Mouse (Mus musculus): ENCODE results near the gene Mctp1.

Gene Mctp1

DNA sequence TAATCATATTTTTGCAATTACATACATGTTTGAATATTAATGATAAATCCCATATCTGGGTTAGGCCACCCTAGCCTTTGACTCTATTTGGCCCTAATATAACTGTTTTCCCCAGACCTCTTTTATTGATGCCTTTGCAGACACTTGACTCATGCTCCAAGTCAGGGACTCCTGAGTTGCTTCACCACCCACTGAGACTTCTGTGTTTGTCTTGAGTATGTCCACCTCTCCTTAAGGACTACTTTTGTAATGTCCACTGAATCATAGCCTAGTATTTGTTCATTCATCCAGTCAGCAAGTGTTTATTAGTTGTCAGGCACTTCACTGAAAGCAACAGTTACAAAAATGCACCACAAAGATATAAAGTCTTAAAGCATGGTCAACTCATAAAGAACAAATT lies 235.8 kb downstream of the Mctp1 start:
- no peak for DNase-seq (ENCODE audit: low spot score)

DNA sequence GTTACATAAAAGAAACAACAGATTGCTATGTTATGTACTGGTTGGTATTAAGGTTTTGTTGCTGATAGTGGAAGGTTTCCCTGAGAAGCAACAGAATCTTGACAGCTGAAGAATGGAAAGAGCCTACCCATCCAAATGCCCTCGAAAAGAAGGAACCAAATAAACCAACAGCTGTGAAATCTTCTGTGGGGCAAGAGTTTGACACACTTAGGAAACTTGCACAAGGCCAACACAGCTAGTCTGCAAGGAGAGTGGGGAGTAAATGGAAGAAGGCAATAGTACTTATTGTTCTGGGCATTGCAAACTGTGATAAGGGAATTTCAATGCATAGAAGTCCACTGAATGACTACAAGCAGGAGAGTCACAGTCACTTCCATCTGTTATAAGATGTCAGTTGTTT lies 236.2 kb downstream of the Mctp1 start:
- DNase-seq (ENCODE audit: low spot score): no peak

DNA sequence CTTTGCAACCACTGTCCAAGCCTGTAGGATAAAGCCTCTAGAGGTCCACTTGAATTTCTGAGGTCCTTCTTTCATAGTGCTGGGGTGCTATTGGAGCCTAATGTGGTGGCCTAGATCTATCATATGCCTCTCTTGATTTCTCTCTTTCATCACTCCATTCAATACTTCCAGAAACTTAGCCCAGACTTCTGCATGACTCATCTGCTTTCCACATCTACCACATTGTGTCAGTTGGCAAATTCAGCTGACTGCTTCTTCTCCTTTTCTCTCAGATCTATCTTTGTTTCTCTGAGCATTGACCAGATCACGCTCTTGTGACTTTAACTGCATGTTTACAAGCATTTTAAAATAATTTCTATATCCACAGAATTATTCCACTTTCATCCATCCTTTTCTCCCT lies 249.4 kb downstream of the Mctp1 start:
- no peak for DNase-seq (ENCODE audit: low spot score)

DNA sequence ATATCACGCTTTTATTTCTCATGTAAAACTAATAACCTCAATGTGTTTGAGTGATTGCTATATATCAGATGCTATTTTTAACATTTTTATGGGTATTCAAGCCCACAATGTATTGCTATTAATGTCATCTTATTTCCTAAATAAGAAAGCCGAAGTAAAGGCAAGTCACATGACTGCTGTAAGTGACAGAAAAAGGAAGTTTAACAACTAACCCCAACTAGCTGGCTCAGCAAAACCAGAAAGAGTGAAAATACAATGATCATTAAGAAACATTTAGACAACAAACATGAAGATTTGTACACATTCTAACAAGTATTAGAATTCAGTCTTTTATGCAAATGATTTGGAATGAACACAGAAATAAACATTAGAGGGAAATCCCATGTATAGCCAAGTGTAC lies 253.9 kb downstream of the Mctp1 start:
- no peak for DNase-seq (ENCODE audit: low spot score)

DNA sequence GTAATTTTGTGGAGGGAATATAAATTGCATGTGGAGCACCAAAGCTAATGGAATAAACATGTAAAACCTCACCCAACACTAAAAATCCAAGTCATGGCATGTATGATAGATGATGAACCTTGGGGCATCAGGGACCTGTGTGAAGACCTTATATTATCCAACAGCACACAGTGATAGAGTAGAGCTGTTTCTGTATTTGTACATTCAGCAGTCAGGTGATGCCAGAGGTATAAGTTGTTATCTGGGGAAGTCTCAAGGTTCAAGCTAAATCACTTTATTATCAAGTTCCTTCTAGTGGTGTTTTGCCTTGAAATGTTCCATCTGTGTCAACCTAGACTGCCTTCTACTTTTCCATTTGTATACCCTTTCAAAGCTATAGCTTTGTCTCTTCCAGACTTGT lies 275.2 kb downstream of the Mctp1 start:
- DNase-seq (ENCODE audit: low spot score): no peak

DNA sequence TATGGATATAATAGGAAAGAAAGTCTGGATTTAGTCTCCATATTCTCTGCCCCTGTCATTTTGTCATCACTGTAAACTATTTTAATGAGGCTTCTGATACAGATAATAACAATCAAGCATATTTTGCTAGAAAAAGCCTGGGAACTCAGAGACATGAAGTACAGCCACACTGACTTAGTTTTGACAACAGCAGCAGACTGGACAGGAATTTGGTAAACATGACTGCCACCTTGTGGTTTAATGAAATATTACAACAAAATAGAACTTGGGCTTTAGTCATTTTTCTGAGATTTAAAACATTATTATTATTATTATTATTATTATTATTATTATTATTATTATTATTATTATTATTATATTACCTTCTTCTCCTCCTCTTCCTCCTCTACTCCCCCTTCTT lies 297.0 kb downstream of the Mctp1 start:
- no peak for DNase-seq (ENCODE audit: low spot score)

DNA sequence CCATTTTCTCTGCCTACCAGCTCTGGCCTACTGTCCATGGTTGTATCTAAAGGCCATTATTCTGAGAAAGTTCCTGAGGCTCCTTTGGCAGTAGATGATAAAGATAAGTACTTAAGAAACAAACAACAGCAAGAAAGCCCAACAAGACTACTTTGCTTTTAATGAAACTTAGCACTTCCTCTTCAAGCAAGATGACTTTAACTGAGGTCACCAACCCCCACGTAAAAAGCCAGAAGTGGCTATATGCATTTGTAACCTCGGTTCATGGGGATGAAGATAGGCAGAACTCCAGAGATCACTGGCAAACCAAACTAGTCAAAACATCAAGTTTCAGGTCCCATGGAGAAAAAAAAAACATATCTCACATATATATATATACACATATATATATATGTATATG lies 305.0 kb downstream of the Mctp1 start:
- no peak for DNase-seq (ENCODE audit: low spot score)

DNA sequence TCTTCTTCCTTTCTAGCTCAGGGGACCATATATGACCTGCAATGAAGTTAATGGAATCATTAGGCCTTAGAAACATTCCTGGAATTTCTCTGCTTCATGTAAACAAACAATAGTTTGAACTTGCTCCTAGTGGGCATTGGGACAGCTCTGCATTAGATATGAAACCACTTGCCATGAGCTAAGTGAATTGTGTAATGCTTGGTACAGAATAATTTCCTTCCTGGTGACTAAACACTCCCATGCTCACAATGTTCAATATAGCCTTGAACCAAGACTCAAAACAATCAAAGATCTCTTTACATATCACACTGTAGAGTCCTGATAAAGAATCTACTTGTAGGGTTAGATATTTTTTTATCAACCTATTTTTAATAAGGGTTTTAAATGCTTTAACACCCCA lies 305.8 kb downstream of the Mctp1 start:
- no peak for DNase-seq (ENCODE audit: low spot score)

DNA sequence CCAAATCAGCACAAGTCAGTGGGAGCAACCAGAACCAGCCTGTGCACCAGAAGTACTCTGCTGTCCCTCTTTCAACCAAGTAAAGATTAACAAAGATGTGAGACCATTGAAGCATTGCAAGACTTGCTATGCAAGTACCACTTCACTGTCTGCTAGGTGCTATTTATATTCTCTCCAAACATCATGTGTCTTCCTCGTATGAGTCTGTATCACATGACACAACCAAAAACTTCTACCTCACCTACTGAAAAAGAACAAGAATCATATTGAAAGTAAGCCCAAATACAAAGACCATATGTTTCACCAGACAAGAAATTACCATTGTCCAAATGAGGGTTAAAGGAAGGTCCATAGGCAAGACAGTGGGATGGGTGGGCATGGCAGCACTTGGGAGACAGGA lies 306.4 kb downstream of the Mctp1 start:
- no peak for DNase-seq (ENCODE audit: low spot score)

DNA sequence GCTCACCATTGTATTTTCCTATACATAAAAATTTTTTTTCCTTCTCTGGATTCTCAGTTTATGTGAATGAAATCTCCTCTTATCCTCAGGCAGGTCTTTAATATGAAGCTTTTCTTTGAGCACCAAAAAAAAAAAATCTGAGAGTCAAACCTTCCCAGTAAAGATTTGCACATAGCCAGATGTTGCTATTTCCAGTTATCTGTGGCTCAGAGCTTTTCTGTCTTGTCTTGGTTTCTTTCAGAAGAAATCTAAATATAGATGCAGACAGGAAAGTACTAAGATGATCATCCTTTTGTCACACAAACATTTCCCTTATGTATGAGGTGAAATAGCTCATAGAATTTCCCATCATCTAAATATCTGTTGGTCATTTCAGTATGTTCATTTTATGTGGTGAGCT lies 349.7 kb downstream of the Mctp1 start:
- DNase-seq (ENCODE audit: low spot score): no peak

DNA sequence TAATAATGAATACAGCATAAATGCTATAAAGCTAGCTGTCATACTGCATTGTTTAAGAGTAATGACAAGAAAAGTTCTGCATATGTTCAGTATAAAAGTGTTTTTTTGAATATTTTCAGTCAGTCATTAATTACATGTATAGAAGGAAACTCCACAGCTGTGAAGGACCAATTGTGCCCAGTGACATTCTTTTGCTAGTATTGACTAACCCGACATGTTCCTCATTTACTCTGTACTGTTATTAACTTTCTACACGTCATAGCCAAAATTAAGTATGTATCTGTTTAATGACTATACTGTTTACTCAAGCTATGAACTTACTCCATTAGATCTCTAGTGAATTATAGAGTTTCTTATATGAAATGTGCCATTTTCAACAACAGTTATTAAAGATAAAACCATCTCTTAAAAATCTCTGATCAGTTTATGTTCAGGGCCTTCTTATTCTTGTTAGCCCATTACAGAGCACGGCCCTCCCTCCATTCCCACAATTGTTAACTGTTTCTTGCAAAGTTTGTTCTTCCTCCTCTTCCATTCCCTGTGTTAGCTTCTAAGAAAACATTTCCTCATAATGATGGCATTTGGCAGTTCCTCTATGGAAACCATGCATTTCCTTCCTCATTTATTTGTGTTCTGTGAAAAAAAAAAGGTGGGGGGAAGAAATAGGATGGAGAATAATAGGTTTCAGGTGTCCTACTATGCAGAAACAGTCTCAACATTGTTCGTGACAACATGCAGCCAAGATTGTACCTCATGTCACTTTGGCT lies 366.5 kb downstream of the Mctp1 start:
- no peak for DNase-seq (ENCODE audit: low spot score)

DNA sequence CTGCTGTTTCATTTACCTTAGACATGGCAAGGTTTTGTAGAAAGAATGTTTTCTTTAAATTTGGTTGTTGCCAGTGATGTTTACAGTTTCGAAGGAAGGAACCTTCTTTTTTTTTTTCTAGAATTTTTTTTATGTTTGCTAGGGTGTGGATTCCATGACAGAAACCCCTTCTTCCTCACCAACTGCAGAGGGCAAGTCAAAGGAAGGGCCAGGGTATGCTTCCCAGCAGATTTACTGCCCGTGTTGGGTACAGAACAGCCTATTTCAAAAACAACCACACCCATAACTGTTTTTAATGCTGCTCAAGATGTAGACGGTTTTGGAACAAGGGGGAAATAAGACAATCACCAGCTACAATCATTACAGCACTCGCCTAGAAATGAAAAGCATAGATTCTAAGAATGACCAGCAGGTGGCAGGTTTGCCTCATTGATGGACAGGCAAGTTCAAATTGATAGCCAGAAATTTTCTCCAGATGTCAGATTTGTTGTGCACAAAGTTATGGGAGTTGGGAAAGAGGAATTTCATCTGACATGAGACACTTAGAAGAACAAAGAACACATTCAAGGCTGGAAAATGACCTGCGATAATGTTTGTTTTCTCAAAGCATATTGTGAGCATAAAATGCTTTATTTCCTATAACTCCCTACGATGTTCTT lies 375.6 kb downstream of the Mctp1 start:
- DNase-seq (ENCODE audit: low spot score): peak; percentile 47

DNA sequence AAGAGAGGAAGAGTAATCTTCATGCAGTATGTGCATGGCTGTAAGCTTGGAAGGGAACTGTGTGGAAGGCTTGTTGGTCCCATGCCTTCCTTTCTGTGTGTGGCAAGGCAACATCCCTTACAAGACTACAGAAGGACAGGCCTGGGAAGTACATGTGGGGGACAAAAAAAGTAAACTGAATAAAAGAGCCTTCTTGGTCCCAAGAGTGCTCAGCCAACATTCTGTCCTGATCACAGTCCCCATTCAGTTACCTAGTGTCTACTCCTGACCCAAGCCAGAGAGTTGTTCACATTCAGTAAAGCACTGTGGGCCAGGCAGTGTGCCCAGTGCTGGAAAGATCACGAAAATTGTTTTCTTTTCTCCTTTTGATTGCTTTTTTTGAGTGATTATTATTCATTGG lies 415.3 kb downstream of the Mctp1 start:
- DNase-seq (ENCODE audit: low spot score): no peak

DNA sequence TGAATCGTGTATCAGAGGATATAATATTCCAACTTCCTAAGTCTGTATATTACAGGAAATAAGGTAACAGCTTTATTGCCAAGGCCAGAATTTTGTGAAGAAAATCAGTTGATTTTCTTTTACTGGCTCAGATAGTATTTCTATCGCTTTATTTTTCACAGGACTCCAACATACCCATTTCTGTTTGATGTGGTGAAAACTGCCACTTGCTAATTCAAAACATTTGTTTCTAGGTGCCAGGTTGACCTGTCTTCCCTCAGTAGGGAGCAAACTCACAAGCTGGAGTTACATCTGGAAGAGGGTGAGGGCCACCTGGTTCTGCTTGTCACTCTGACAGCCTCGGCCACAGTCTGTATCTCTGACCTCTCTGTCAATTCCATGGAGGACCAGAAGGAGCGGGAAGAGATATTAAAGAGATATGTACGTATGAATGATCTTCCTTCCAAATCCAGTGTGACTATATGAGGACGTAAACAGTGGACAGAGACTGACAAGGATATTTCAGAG lies 416.8 kb downstream of the Mctp1 start:
- no peak for DNase-seq (ENCODE audit: low spot score)

DNA sequence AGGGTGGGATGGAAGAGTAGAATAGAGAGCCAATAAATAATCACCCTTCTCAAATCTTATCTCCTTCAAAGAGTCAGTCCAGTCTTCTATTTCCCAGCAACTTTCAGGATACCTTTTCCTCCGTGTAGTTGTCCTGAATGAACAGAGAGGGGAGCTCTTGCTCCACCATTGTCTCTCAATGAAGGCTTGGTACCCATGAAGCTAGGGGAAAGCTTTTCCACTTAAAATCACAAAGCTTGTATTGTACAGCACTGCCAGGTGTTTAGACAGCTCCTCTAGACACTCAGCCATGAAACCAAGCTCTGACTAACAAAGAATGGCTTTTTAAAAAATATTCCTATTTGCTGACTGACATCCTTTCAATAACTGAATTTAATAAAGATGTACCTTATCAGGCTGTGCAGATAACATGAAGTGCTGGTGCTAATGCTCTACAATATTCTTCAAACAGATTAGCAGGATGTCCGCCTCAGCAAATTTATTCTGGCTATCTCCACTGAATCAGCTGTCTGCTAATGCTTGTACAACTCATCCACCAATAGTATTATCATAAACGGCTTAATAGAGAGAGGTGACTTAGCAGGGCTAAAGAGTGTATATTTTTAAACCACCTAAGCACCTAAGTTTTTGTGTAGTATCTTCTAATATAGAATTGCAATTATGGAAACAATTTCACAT lies 417.9 kb downstream of the Mctp1 start:
- no peak for DNase-seq (ENCODE audit: low spot score)

DNA sequence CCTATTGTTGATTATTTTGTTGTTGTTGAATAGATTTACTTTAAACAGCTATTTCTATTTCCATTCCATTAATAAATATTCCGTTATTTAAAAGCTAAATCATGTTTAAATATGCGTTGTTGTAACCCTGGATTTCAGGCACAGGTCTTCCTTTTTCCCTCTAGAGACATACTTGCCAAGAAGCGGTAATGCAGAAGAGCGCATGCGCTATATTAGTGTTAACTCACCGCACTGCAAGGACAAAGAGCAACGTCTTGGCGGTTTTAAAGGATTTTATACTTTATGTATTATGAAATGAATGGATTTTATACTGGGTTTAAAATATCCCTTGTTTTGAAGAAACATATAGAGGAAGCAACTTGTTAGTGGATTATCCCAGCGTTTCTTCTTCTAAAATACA lies 418.6 kb downstream of the Mctp1 start:
- no peak for DNase-seq (ENCODE audit: low spot score)

DNA sequence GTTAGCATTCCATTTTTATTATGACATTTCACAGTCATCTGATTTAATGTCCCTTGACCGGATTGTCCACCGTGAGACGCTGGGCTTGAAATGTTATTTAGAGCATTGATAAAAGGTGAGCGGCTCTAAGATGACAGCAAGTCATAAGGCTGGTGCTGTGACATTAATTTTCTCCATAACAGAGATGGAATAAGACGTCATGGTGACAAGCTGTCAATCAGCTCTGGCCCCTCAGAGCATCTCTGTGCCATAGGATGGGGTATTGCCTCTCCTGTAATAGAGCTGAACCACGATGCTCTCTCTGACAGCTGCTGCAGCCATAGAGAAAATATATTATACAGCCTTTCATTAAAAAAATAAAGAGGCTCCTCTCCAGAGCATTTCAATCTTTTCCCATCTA lies 419.5 kb downstream of the Mctp1 start:
- DNase-seq (ENCODE audit: low spot score): no peak

DNA sequence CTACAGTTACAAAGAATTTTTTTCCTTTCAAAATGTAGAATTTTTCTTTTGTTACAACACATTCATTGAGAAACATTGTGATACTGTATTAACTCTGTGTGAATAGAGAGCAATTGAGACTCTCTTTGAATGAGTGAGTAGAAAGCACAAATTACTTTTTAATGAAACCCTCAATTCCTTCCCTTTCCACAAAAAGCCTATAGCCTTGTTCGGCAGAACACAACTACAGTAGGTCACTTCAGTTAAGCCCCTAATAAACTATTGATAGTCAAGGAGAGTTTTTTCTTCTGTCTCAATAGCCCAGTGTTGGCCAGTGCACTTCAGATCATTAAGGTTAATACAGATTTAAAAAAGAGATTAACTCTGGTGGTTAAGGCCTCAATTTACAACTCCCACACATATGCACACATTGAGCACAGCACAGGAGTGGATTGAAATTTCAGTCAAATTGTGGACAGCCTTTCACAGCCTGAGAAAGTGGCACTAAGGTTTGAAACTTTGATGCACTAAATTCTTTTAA lies 424.6 kb downstream of the Mctp1 start:
- DNase-seq (ENCODE audit: low spot score): no peak

DNA sequence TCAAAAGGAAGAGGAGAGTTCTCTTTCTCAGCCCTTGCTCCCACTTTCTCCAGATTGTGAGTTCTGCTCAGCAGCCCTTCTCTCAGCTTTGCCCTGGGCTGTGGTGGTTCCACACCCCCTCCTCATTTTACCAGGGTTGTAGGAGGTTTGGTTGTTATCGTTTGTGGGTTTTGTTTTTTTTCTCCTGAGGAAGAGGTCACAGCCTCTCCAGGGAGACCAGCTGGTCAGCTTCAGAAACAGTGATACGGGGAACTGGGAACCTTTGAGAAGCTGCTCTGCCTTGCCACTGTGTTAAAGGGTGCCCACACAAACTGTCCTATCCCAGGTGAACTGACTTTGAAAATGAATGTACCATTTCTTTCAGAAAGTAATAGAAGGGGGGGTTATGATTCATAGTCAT lies 425.5 kb downstream of the Mctp1 start:
- no peak for DNase-seq (ENCODE audit: low spot score)

DNA sequence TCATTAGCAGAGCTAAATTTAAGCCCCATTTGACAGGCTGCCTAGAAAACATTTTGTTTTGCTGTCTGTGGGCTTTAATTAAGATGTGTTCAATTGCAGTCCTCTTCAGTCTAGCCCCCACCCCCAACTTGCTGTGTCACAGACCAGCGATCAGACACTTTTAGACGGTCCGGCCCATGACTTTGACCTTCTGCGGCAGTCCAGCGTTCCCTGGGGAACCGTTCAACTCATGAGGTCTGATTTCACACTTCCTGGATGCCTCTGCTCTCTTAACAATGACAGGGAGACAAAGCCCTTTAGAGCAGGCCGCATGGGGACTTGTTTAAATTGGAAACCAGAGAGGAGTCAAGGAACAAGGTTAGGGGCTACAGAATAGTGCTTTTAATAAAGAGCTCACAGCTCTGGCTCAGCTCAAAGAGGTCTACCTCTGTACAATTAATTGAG lies 426.2 kb downstream of the Mctp1 start:
- peak; percentile 3 for DNase-seq (ENCODE audit: low spot score)

DNA sequence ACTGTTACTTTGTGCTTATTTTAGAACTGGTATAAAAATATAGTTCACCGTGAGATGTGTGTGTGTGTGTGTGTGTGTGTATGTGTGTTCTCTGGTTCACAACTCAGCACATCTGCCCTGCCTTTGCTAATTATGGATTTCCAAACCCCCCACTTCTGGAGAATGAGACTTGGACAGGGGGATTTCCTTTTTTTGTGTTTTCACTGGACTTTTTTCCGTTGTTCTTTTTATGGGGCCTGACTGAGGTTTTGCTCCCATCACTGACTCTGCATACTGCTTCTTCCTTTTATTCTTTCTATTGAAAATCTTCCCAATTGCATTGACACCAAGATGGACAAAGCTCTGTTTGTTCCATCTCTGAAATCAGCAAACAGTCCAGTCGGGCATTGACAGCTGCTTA lies 438.7 kb downstream of the Mctp1 start:
- DNase-seq (ENCODE audit: low spot score): no peak

DNA sequence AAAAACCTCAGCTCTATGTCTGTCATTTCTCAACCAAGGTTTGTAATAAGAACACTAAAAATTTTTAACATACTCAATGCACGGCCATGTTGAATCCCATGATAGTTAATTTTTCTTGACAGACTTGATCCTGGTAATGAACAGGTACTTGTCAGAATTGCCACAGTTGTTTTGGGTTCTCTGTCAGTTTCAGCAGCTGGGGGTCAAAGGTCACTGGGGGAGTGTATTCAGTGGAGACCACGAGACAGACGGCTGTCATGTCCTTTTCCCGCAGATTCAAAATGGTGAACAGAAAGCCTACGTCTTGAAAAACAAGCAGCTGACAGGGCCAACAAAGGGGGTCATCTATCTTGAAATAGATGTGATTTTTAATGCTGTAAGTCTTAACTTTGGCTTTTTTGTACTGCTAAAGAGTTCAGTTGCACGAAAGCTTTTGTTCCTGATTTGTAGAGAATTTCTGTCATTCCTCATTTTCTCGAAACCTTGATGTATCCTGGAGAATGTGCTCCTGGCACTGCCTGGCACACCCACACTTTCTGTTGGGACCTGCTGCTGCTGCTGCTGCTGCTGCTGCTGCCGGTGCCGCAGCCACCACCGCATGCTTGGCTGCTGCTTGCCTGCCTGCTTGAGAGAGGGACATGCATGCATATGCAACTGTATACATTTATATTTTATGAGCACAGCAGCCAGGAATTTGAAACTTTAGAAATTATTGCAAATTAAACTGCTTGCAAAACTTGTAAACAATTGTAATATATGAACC lies 440.8 kb downstream of the Mctp1 start:
- no peak for DNase-seq (ENCODE audit: low spot score)
